Mouse (Mus musculus) hindbrain, embryonic 12.5 days (tissue): ENCODE data around the gene Sparc. TPM values are rescaled to one million over a fixed set of nuclear protein-coding genes. Genes with fewer than 3 reads are reported as not detected.

Source experiments
- ATAC-seq: fragments of 200-750 bp; cut with Nextera tagmentation; 2 replicates; pipeline ENCODE4 v1.8.0; 2017; ENCODE audit warnings: moderate TSS enrichment; ENCODE audit not compliant: low FRiP score
- H3K27ac ChIP-seq: fragments of 300-500 bp; sonication (generic); 2 replicates; pipeline ENCODE4 v1.5.1; 2016; ENCODE audit warnings: mild to moderate bottlenecking
- H3K27me3 ChIP-seq: fragments of 300-500 bp; sonication (generic); 2 replicates; pipeline ENCODE4 v1.6.1; 2016; ENCODE audit warnings: mild to moderate bottlenecking
- H3K36me3 ChIP-seq: fragments of 300-500 bp; sonication (generic); 2 replicates; pipeline ENCODE4 v1.6.1; 2016; ENCODE audit warnings: mild to moderate bottlenecking
- H3K4me1 ChIP-seq: fragments of 300-500 bp; sonication (generic); 2 replicates; pipeline ENCODE4 v1.6.1; 2016
- H3K4me2 ChIP-seq: fragments of 300-500 bp; sonication (generic); replicated peaks from 2 replicates; pipeline ENCODE4 v1.6.1; 2016; ENCODE audit warnings: mild to moderate bottlenecking
- H3K4me3 ChIP-seq: fragments of 300-500 bp; sonication (generic); 2 replicates; pipeline ENCODE4 v1.5.1; 2016; ENCODE audit warnings: mild to moderate bottlenecking
- H3K9ac ChIP-seq: fragments of 300-500 bp; sonication (generic); 2 replicates; pipeline ENCODE4 v1.6.1; 2016; ENCODE audit warnings: mild to moderate bottlenecking, moderate library complexity
- H3K9me3 ChIP-seq: fragments of 300-500 bp; sonication (generic); replicated peaks from 2 replicates; pipeline ENCODE4 v1.6.1; 2016; ENCODE audit warnings: mild to moderate bottlenecking
- WGBS: fragments of 180-500 bp; shearing (Covaris S2); methylation state at CpG from one replicate; pipeline ENCODE4 v1.1.7; 2016; 5-methylcytosine and 5-hydroxymethylcytosine counted together
- polyA plus RNA-seq: library from polyadenylated mRNA; unstranded; fragments of >200 nt; fragmentation: Nextera tagmentation; extraction: Ambion mirVana; gene quantifications from 2 replicates; pipeline ENCODE4 v1.2.1, GENCODE M21; 2016

The Sparc gene
- 743 and 783 TPM in 2 replicates for polyA plus RNA-seq

GRCm38 (mm10) chr11:55422978-55423377 lies at the start of gene Sparc:
Gene Sparc, minus strand, starts transcription at chr11:55423183.
- no peak within 1 kb of the TSS; the same call in 1 of the 2 replicates for H3K4me2 ChIP-seq
- H3K4me3 ChIP-seq, result no peak within 1 kb of the TSS
- H3K27me3 ChIP-seq, result 0 out of 2 replicates have a peak, but pooled peaks cover 3% of the 10 kb centered on the region
- H3K36me3 ChIP-seq, result no peaks in the 10 kb centered on the region
- no peaks in the 10 kb centered on the region for H3K9me3 ChIP-seq
- peaks cover 66% of the 10 kb centered on the region for H3K4me1 ChIP-seq
- H3K27ac ChIP-seq, result peak within 1 kb of the TSS; percentile 80
- H3K9ac ChIP-seq, result no peak within 1 kb of the TSS
- WGBS, result 100% methylated on average over 1 of the region's 1 CpGs
- no peak for ATAC-seq

GRCm38 (mm10) chr11:55471467-55471866 lies 48.5 kb upstream of the Sparc start:
- no peak overlapping the region for H3K27ac ChIP-seq
- H3K9ac ChIP-seq, result no peak overlapping the region

GRCm38 (mm10) chr11:55470761-55471160 lies 47.8 kb upstream of the Sparc start:
- peak overlapping the region; percentile 99; the same call in 1 of the 2 replicates for H3K9ac ChIP-seq
- H3K27ac ChIP-seq, result no peak overlapping the region
- WGBS, result 64% methylated on average over 8 of the region's 8 CpGs
- H3K36me3 ChIP-seq, result peaks cover 10% of the 10 kb centered on the region; the same call in 1 of the 2 replicates
- peak overlapping the region; percentile 84 for H3K4me2 ChIP-seq
- no peak for ATAC-seq
- H3K9me3 ChIP-seq, result no peaks in the 10 kb centered on the region
- H3K4me3 ChIP-seq, result peak overlapping the region; percentile 99
- no peaks in the 10 kb centered on the region for H3K27me3 ChIP-seq
- peaks cover 20% of the 10 kb centered on the region for H3K4me1 ChIP-seq

More at GRCm38 (mm10) chr11:55471467-55471866, 48.5 kb upstream of the Sparc start:
- peaks cover 10% of the 10 kb centered on the region; the same call in 1 of the 2 replicates for H3K36me3 ChIP-seq
- H3K4me3 ChIP-seq, result peak overlapping the region; percentile 99; the same call in 1 of the 2 replicates
- H3K9me3 ChIP-seq, result no peaks in the 10 kb centered on the region
- WGBS, result 95% methylated on average over 7 of the region's 7 CpGs
- ATAC-seq, result no peak
- peaks cover 22% of the 10 kb centered on the region for H3K4me1 ChIP-seq
- H3K27me3 ChIP-seq, result no peaks in the 10 kb centered on the region
- H3K4me2 ChIP-seq, result peak overlapping the region; percentile 84

- peak overlapping the region; percentile 84 for H3K4me2 ChIP-seq
- H3K9me3 ChIP-seq, result no peaks in the 10 kb centered on the region
- peak overlapping the region; percentile 99 for H3K9ac ChIP-seq
- ATAC-seq, result peak; percentile 49; the same call in 1 of the 2 replicates
- H3K27me3 ChIP-seq, result no peaks in the 10 kb centered on the region
- H3K36me3 ChIP-seq, result peaks cover 10% of the 10 kb centered on the region; the same call in 1 of the 2 replicates
- under 1% methylated on average over 46 of the region's 46 CpGs for WGBS
- peak overlapping the region; percentile 84 for H3K27ac ChIP-seq
- H3K4me1 ChIP-seq, result peaks cover 18% of the 10 kb centered on the region
- peak overlapping the region; percentile 99 for H3K4me3 ChIP-seq
Measured at GRCm38 (mm10) chr11:55469923-55470691, 47.1 kb upstream of the Sparc start.

- WGBS, result under 1% methylated on average over 47 of the region's 57 CpGs
Measured at GRCm38 (mm10) chr11:55469048-55469843, 46.3 kb upstream of the Sparc start, which contains the start of gene G3bp1. Gene G3bp1, plus strand, starts transcription at chr11:55469685.

GRCm38 (mm10) chr11:55468611-55469047 lies 45.6 kb upstream of the Sparc start:
- ATAC-seq, result no peak
- WGBS, result 4% methylated on average over 17 of the region's 17 CpGs

More at GRCm38 (mm10) chr11:55469048-55469843, 46.3 kb upstream of the Sparc start, which contains the start of gene G3bp1:
- Histone ChIP-seq H3K36me3 (peaks cover 5% of the 10 kb centered on the region; the same call in 1 of the 2 replicates), H3K9ac (peak within 1 kb of the TSS; percentile 99), H3K27me3 (no peaks in the 10 kb centered on the region), H3K27ac (peak within 1 kb of the TSS; percentile 92), H3K4me2 (peak within 1 kb of the TSS; percentile 84), H3K9me3 (no peaks in the 10 kb centered on the region), H3K4me1 (peaks cover 18% of the 10 kb centered on the region), H3K4me3 (peak within 1 kb of the TSS; percentile 99)
- peak; percentile 99 for ATAC-seq

GRCm38 (mm10) chr11:55468012-55468411 lies 45.0 kb upstream of the Sparc start:
- Histone ChIP-seq H3K27ac (peak overlapping the region; percentile 92), H3K4me3 (peak overlapping the region; percentile 99; the same call in 1 of the 2 replicates), H3K4me2 (peak overlapping the region; percentile 71), H3K9me3 (no peaks in the 10 kb centered on the region), H3K27me3 (no peaks in the 10 kb centered on the region), H3K36me3 (no peaks in the 10 kb centered on the region; the same call in 1 of the 2 replicates), H3K9ac (peak overlapping the region; percentile 82), H3K4me1 (peaks cover 18% of the 10 kb centered on the region)
- ATAC-seq, result no peak
- 73% methylated on average over 10 of the region's 10 CpGs for WGBS

More at GRCm38 (mm10) chr11:55468611-55469047, 45.6 kb upstream of the Sparc start:
- Histone ChIP-seq H3K27me3 (no peaks in the 10 kb centered on the region), H3K4me2 (peak overlapping the region; percentile 71), H3K27ac (peak overlapping the region; percentile 92), H3K9me3 (no peaks in the 10 kb centered on the region), H3K4me1 (peaks cover 18% of the 10 kb centered on the region), H3K36me3 (no peaks in the 10 kb centered on the region; the same call in 1 of the 2 replicates), H3K9ac (peak overlapping the region; percentile 82), H3K4me3 (peak overlapping the region; percentile 99)

GRCm38 (mm10) chr11:55465177-55465576 lies 42.2 kb upstream of the Sparc start:
- ATAC-seq, result no peak
- H3K4me3 ChIP-seq, result no peak overlapping the region
- H3K9ac ChIP-seq, result no peak overlapping the region
- peaks cover 14% of the 10 kb centered on the region for H3K4me1 ChIP-seq
- no peak overlapping the region for H3K4me2 ChIP-seq
- 79% methylated on average over 3 of the region's 3 CpGs for WGBS
- H3K36me3 ChIP-seq, result no peaks in the 10 kb centered on the region
- no peaks in the 10 kb centered on the region for H3K27me3 ChIP-seq
- H3K9me3 ChIP-seq, result no peaks in the 10 kb centered on the region
- no peak overlapping the region for H3K27ac ChIP-seq

GRCm38 (mm10) chr11:55464707-55465106 lies 41.7 kb upstream of the Sparc start:
- Histone ChIP-seq H3K4me2 (no peak overlapping the region), H3K27ac (no peak overlapping the region), H3K4me1 (peaks cover 19% of the 10 kb centered on the region), H3K9me3 (no peaks in the 10 kb centered on the region), H3K27me3 (no peaks in the 10 kb centered on the region), H3K9ac (no peak overlapping the region), H3K36me3 (no peaks in the 10 kb centered on the region), H3K4me3 (no peak overlapping the region)
- 85% methylated on average over 10 of the region's 10 CpGs for WGBS
- ATAC-seq, result no peak

- WGBS, result 92% methylated on average over 9 of the region's 9 CpGs
- Histone ChIP-seq H3K36me3 (no peaks in the 10 kb centered on the region), H3K9me3 (no peaks in the 10 kb centered on the region), H3K27me3 (no peaks in the 10 kb centered on the region), H3K27ac (no peak overlapping the region), H3K9ac (no peak overlapping the region), H3K4me1 (peaks cover 17% of the 10 kb centered on the region), H3K4me3 (no peak overlapping the region), H3K4me2 (no peak overlapping the region)
- no peak for ATAC-seq
Measured at GRCm38 (mm10) chr11:55462149-55462548, 39.2 kb upstream of the Sparc start.

GRCm38 (mm10) chr11:55461019-55461645 lies 38.1 kb upstream of the Sparc start, which contains the start of gene Atox1:
Gene Atox1, minus strand, starts transcription at chr11:55461239.
- Histone ChIP-seq H3K27me3 (no peaks in the 10 kb centered on the region), H3K9ac (peak within 1 kb of the TSS; percentile 71), H3K4me1 (peaks cover 17% of the 10 kb centered on the region), H3K27ac (peak within 1 kb of the TSS; percentile 70), H3K36me3 (no peaks in the 10 kb centered on the region), H3K4me3 (peak within 1 kb of the TSS; percentile 71), H3K4me2 (peak within 1 kb of the TSS; percentile 91), H3K9me3 (no peaks in the 10 kb centered on the region)
- ATAC-seq, result peak; percentile 96
- WGBS, result under 1% methylated on average over 36 of the region's 36 CpGs
